ENCODE assay signal across 7 mouse cellular contexts in the genomic region with DNA sequence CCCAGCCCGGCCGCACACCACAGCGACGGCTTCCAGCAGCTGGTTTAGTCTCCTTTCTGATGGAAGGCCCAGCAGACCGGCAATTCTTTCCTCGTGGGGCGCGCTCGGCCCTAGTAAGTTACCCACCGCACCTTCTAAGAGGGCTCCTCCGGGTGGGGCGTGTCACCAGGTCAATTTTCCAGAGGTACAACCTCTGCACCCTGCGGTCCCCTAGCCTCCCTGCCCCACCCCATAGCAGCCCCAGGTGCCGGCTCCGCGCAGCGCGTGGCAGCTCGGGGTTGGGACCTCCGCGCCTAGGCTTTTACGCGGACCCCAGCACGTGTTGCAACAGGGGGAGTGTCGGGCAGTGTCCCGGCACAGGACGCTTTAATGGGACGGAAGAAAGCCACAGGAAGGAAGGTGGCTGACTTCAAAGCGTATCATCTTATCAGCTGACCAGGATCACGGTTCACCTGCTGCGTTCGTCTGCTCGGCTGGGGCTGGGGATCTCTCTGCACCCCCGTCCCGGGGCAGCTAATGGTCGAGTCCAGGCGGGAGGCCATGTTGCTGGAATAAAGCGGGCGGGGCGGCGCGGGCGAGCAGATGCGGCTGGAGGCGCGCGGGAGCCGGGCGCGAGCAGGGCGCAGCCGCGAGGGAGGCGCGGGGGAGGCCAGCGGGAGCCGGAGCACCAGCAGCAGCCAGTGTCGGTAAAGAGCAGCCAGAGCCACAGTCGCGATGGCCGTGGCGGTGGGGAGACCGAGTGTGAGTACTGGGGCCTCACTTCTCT. TPM values are rescaled to one million over a fixed set of nuclear protein-coding genes. Genes with fewer than 3 reads are reported as not detected.
DNase-seq lines count a peak whose midpoint lies in the region; ATAC-seq lines count a peak whose summit lies in the region.

Sept11 (plus strand) TSS at position 581 of the 766 bp plus-strand sequence.

- peak within 1 kb of the TSS; percentile 89 for H3K4me2 ChIP-seq in intestine, embryonic 16.5 days (ENCODE audit: low read depth, low read length)
- peak within 1 kb of the TSS; percentile 97 for H3K4me2 ChIP-seq in midbrain, embryonic 11.5 days

- no peaks in the 10 kb centered on the region for H3K9me3 ChIP-seq in intestine, embryonic 16.5 days (ENCODE audit: control insufficient read depth, low read length)
- H3K9me3 ChIP-seq in midbrain, embryonic 11.5 days (ENCODE audit: control insufficient read depth, low read length), result no peaks in the 10 kb centered on the region

- no peaks in the 10 kb centered on the region for H3K36me3 ChIP-seq in intestine, embryonic 16.5 days (ENCODE audit: control insufficient read depth, insufficient read depth, low read length)
- H3K36me3 ChIP-seq in midbrain, embryonic 11.5 days (ENCODE audit: control insufficient read depth, insufficient read depth, low read length), result no peaks in the 10 kb centered on the region

- DNase-seq in adrenal gland, adult 2 months, result peak; percentile 96
- peak; percentile 87 for DNase-seq in embryo, embryonic 11.5 days (ENCODE audit: low read depth, low spot score)
- peak; percentile 92 to 96 for DNase-seq in gastrocnemius, postnatal 4 days (ENCODE audit: low spot score in 2 of 2)
- DNase-seq in left cerebral cortex, postnatal 36 days (ENCODE audit: low spot score in 2 of 2), result peak; percentile 96 to 98
- DNase-seq in midbrain, embryonic 11.5 days (ENCODE audit: low spot score, missing footprints), result peak; percentile 99
- DNase-seq in skeletal muscle tissue, adult 2 months (ENCODE audit: low read depth, low spot score), result peak; percentile 79

- peak within 1 kb of the TSS; percentile 88 for H3K4me3 ChIP-seq in intestine, embryonic 16.5 days (ENCODE audit: low read length)
- H3K4me3 ChIP-seq in midbrain, embryonic 11.5 days (ENCODE audit: low read depth, low read length), result peak within 1 kb of the TSS; percentile 87

- peak; percentile 96 for ATAC-seq in intestine, embryonic 16.5 days
- ATAC-seq in midbrain, embryonic 11.5 days (ENCODE audit: low FRiP score), result peak; percentile 92

- no peaks in the 10 kb centered on the region for H3K27me3 ChIP-seq in intestine, embryonic 16.5 days (replicated peaks; ENCODE audit: control insufficient read depth, insufficient read depth, low read length)
- H3K27me3 ChIP-seq in midbrain, embryonic 11.5 days (ENCODE audit: control insufficient read depth, insufficient read depth, low read length), result no peaks in the 10 kb centered on the region; the same call in 1 of the 2 replicates

- intact Hi-C loops in left cerebral cortex, postnatal 36 days (cut with DNase I), result loop anchor here (2.0 to 5.0 kb wide), 4 partner anchors 34 to 174 kb away; partner anchors contain the start of gene Ccng2

- peak within 1 kb of the TSS; percentile 97 for H3K9ac ChIP-seq in intestine, embryonic 16.5 days (ENCODE audit: low read depth, low read length)
- peak within 1 kb of the TSS; percentile 93 for H3K9ac ChIP-seq in midbrain, embryonic 11.5 days (ENCODE audit: low read length)

- H3K4me1 ChIP-seq in intestine, embryonic 16.5 days (ENCODE audit: control insufficient read depth, insufficient read depth, low read length), result peaks cover 39% of the 10 kb centered on the region
- peaks cover 44% of the 10 kb centered on the region for H3K4me1 ChIP-seq in midbrain, embryonic 11.5 days (ENCODE audit: control insufficient read depth, insufficient read depth, low read length)

- under 1% methylated on average over 63 of the region's 63 CpGs for WGBS in intestine, embryonic 16.5 days
- under 1% methylated on average over 63 of the region's 63 CpGs for WGBS in midbrain, embryonic 11.5 days

- peak within 1 kb of the TSS; percentile 93 for H3K27ac ChIP-seq in intestine, embryonic 16.5 days (ENCODE audit: low read length)
- peak within 1 kb of the TSS; percentile 89 for H3K27ac ChIP-seq in midbrain, embryonic 11.5 days (ENCODE audit: low read depth, low read length)

RNA-seq across cellular contexts. Expression of gene Sept11, which starts in this region (rescaled TPM):
- 10 to 100 TPM; 41.3 to 51.4 TPM for total RNA-seq in adrenal gland, adult 2 months (2021)
- 8.4 and 9.4 TPM in 2 replicates for polyA plus RNA-seq in adrenal gland, adult 2 months (2012; rRNA removed)
- 100 to 1,000 TPM; 246 to 256 TPM for total RNA-seq in gastrocnemius, postnatal 4 days (2021)
- polyA plus RNA-seq in intestine, embryonic 16.5 days (2015; fragmentation: Nextera tagmentation; extraction: Ambion mirVana), result 115 and 116 TPM in 2 replicates
- total RNA-seq in left cerebral cortex, postnatal 36 days (2021), result 100 to 1,000 TPM; 185 to 201 TPM
- 251 and 269 TPM in 2 replicates for polyA plus RNA-seq in midbrain, embryonic 11.5 days (2014; fragmentation: Nextera tagmentation; extraction: Ambion mirVana)

Comparison
In these comparisons a context has a peak if more than half of its experiments do, and no peak if none do; other contexts are left out.
1. Peak in every context shown above with its lines: DNase-seq, ATAC-seq, H3K4me3 ChIP-seq and H3K27ac ChIP-seq.
2. RNA of gene Sept11 (polyA plus RNA-seq): 251 to 269 TPM in midbrain, embryonic 11.5 days and 115 to 116 TPM in intestine, embryonic 16.5 days; 8.4 to 9.4 TPM in adrenal gland, adult 2 months; every median in the first group is over 10 times any median in the second.